Mouse (Mus musculus) embryonic fibroblast, embryonic 13.5 days (primary cell): ENCODE results near the gene Tmem223.

Experiments
- CTCF ChIP-seq: IDR thresholded peaks from 2 replicates; pipeline ENCODE4 v1.5.1; 2011; ENCODE audit warnings: mild to moderate bottlenecking, control low read depth, low read length, moderate library complexity, borderline replicate concordance; ENCODE audit not compliant: insufficient read depth
- POLR2A ChIP-seq: IDR thresholded peaks from 2 replicates; pipeline ENCODE4 v1.6.1; 2011; ENCODE audit warnings: low read depth, mild to moderate bottlenecking, control low read depth, low read length, moderate library complexity

DNA sequence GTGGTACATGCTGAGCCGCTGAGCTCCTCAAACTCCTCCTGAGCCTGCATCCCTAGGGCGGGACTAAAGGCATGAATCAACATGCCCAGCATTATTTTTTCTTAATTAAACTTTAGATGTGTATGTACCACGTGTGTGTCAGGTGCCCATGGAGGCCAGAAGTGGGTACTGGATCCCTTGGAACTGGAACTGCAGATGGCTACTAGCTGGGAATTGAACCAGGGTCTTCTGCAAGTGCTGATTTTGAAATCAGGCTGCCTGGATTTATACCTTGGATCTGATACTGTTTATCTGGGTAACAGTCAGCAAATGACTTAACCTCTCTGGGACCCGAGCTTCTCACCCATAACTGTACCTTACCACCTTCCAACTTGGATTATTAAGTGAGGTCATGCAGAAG lies 48.8 kb upstream of the Tmem223 start:
- TF ChIP-seq POLR2A, result no peak
- no peak for TF ChIP-seq CTCF
